Mouse (Mus musculus): ENCODE data around the gene Gpr19. TPM values are rescaled to one million over a fixed set of nuclear protein-coding genes. Genes with fewer than 3 reads are reported as not detected.

The Gpr19 gene
- polyA plus RNA-seq (2016; fragmentation: Nextera tagmentation; extraction: Ambion mirVana): 7.8 and 9.7 TPM in 2 replicates

GRCm38 (mm10) chr6:134898095-134898965 is at the start of gene Gpr19:
Gpr19 (minus strand) TSS chr6:134898578.
- WGBS: under 1% methylated on average over 51 of the region's 51 CpGs
- Histone ChIP-seq H3K36me3 (no peaks in the 10 kb centered on the region), H3K27me3 (ENCODE audit: low read depth, poor library complexity, severe bottlenecking) (no peaks in the 10 kb centered on the region), H3K4me1 (peaks cover 13% of the 10 kb centered on the region), H3K27ac (peak within 1 kb of the TSS; percentile 96), H3K4me3 (peak within 1 kb of the TSS; percentile 65), H3K9me3 (replicated peaks) (no peaks in the 10 kb centered on the region)
- DNase-seq (ENCODE audit: low spot score): peak; percentile 94

GRCm38 (mm10) chr6:134947311-134948087 is 49.1 kb upstream of the Gpr19 start:
- Histone ChIP-seq H3K4me1 (no peaks in the 10 kb centered on the region), H3K9me3 (replicated peaks) (no peaks in the 10 kb centered on the region), H3K4me3 (no peak overlapping the region), H3K27ac (no peak overlapping the region), H3K27me3 (ENCODE audit: low read depth, poor library complexity, severe bottlenecking) (no peaks in the 10 kb centered on the region), H3K36me3 (peaks cover 7% of the 10 kb centered on the region; the same call in 1 of the 2 replicates)
- peak; percentile 71 for DNase-seq (ENCODE audit: low spot score)
- 51% methylated on average over 13 of the region's 13 CpGs for WGBS

GRCm38 (mm10) chr6:134946858-134947257 is 48.5 kb upstream of the Gpr19 start:
- DNase-seq (ENCODE audit: low spot score): no peak
- Histone ChIP-seq H3K27ac (no peak overlapping the region), H3K36me3 (peaks cover 11% of the 10 kb centered on the region; the same call in 1 of the 2 replicates), H3K9me3 (replicated peaks) (no peaks in the 10 kb centered on the region), H3K27me3 (ENCODE audit: low read depth, poor library complexity, severe bottlenecking) (no peaks in the 10 kb centered on the region), H3K4me3 (no peak overlapping the region), H3K4me1 (no peaks in the 10 kb centered on the region)
- 89% methylated on average over 9 of the region's 9 CpGs for WGBS

- Histone ChIP-seq H3K9me3 (replicated peaks) (no peaks in the 10 kb centered on the region), H3K27ac (no peak overlapping the region), H3K27me3 (ENCODE audit: low read depth, poor library complexity, severe bottlenecking) (no peaks in the 10 kb centered on the region), H3K36me3 (peaks cover 14% of the 10 kb centered on the region), H3K4me3 (no peak overlapping the region), H3K4me1 (no peaks in the 10 kb centered on the region)
- no peak for DNase-seq (ENCODE audit: low spot score)
- 87% methylated on average over 6 of the region's 6 CpGs for WGBS
These were observed 47.7 kb upstream of the Gpr19 start for GRCm38 (mm10) chr6:134946054-134946453.

GRCm38 (mm10) chr6:134943759-134944407 is 45.5 kb upstream of the Gpr19 start:
- H3K4me1 ChIP-seq: no peaks in the 10 kb centered on the region
- H3K27me3 ChIP-seq (ENCODE audit: low read depth, poor library complexity, severe bottlenecking): no peaks in the 10 kb centered on the region
- no peak overlapping the region for H3K27ac ChIP-seq
- peaks cover 15% of the 10 kb centered on the region for H3K36me3 ChIP-seq
- 82% methylated on average over 13 of the region's 13 CpGs for WGBS
- H3K9me3 ChIP-seq (replicated peaks): no peaks in the 10 kb centered on the region
- DNase-seq (ENCODE audit: low spot score): no peak
- H3K4me3 ChIP-seq: no peak overlapping the region

- Histone ChIP-seq H3K4me1 (no peaks in the 10 kb centered on the region), H3K4me3 (no peak overlapping the region), H3K27ac (no peak overlapping the region), H3K9me3 (replicated peaks) (no peaks in the 10 kb centered on the region), H3K27me3 (ENCODE audit: low read depth, poor library complexity, severe bottlenecking) (no peaks in the 10 kb centered on the region), H3K36me3 (peaks cover 13% of the 10 kb centered on the region)
- WGBS: 89% methylated on average over 4 of the region's 4 CpGs
- DNase-seq (ENCODE audit: low spot score): no peak
These were observed 41.4 kb upstream of the Gpr19 start for GRCm38 (mm10) chr6:134939781-134940180.

- no peaks in the 10 kb centered on the region for H3K27me3 ChIP-seq (ENCODE audit: low read depth, poor library complexity, severe bottlenecking)
- 93% methylated on average over 5 of the region's 5 CpGs for WGBS
- peaks cover 13% of the 10 kb centered on the region for H3K4me1 ChIP-seq
- no peak overlapping the region for H3K4me3 ChIP-seq
- H3K27ac ChIP-seq: no peak overlapping the region
- no peaks in the 10 kb centered on the region for H3K9me3 ChIP-seq (replicated peaks)
- no peak for DNase-seq (ENCODE audit: low spot score)
- no peaks in the 10 kb centered on the region for H3K36me3 ChIP-seq
These were observed 35.9 kb upstream of the Gpr19 start for GRCm38 (mm10) chr6:134934305-134934704.

- no peak overlapping the region for H3K27ac ChIP-seq
- 86% methylated on average over 2 of the region's 2 CpGs for WGBS
- no peaks in the 10 kb centered on the region for H3K9me3 ChIP-seq (replicated peaks)
- no peak for DNase-seq (ENCODE audit: low spot score)
- no peak overlapping the region for H3K4me3 ChIP-seq
- H3K27me3 ChIP-seq (ENCODE audit: low read depth, poor library complexity, severe bottlenecking): no peaks in the 10 kb centered on the region
- peaks cover 15% of the 10 kb centered on the region for H3K4me1 ChIP-seq
- H3K36me3 ChIP-seq: no peaks in the 10 kb centered on the region
These were observed 34.8 kb upstream of the Gpr19 start for GRCm38 (mm10) chr6:134933207-134933558.

GRCm38 (mm10) chr6:134932486-134933206 is 34.3 kb upstream of the Gpr19 start:
- Histone ChIP-seq H3K36me3 (no peaks in the 10 kb centered on the region), H3K27me3 (ENCODE audit: low read depth, poor library complexity, severe bottlenecking) (no peaks in the 10 kb centered on the region), H3K27ac (no peak overlapping the region), H3K4me3 (no peak overlapping the region), H3K4me1 (peaks cover 18% of the 10 kb centered on the region), H3K9me3 (replicated peaks) (no peaks in the 10 kb centered on the region)
- WGBS: 82% methylated on average over 12 of the region's 12 CpGs
- no peak for DNase-seq (ENCODE audit: low spot score)

- H3K27me3 ChIP-seq (ENCODE audit: low read depth, poor library complexity, severe bottlenecking): no peaks in the 10 kb centered on the region
- no peaks in the 10 kb centered on the region for H3K9me3 ChIP-seq (replicated peaks)
- H3K27ac ChIP-seq: no peak overlapping the region
- WGBS: 90% methylated on average over 3 of the region's 3 CpGs
- H3K4me1 ChIP-seq: peaks cover 32% of the 10 kb centered on the region
- H3K36me3 ChIP-seq: no peaks in the 10 kb centered on the region
- no peak for DNase-seq (ENCODE audit: low spot score)
- H3K4me3 ChIP-seq: no peak overlapping the region
These were observed 32.8 kb upstream of the Gpr19 start for GRCm38 (mm10) chr6:134931146-134931545.

GRCm38 (mm10) chr6:134930383-134930782 is 32.0 kb upstream of the Gpr19 start:
- Histone ChIP-seq H3K4me1 (peaks cover 36% of the 10 kb centered on the region), H3K9me3 (replicated peaks) (no peaks in the 10 kb centered on the region), H3K4me3 (peak overlapping the region; percentile 69; the same call in 1 of the 2 replicates), H3K27me3 (ENCODE audit: low read depth, poor library complexity, severe bottlenecking) (0 out of 2 replicates have a peak, but pooled peaks cover 2% of the 10 kb centered on the region), H3K36me3 (no peaks in the 10 kb centered on the region), H3K27ac (no peak overlapping the region)
- no peak for DNase-seq (ENCODE audit: low spot score)
- WGBS: 90% methylated on average over 7 of the region's 7 CpGs

GRCm38 (mm10) chr6:134929926-134930325 is 31.5 kb upstream of the Gpr19 start:
- Histone ChIP-seq H3K27me3 (ENCODE audit: low read depth, poor library complexity, severe bottlenecking) (0 out of 2 replicates have a peak, but pooled peaks cover 3% of the 10 kb centered on the region), H3K27ac (peak overlapping the region; percentile 98), H3K4me1 (peaks cover 36% of the 10 kb centered on the region), H3K4me3 (peak overlapping the region; percentile 69), H3K36me3 (no peaks in the 10 kb centered on the region), H3K9me3 (replicated peaks) (no peaks in the 10 kb centered on the region)
- WGBS: 69% methylated on average over 4 of the region's 4 CpGs
- DNase-seq (ENCODE audit: low spot score): no peak
